Mouse (Mus musculus): Measurements from ENCODE around the gene Tor4a. TPM values are rescaled to one million over a fixed set of nuclear protein-coding genes. Genes with fewer than 3 reads are reported as not detected.

Gene Tor4a
- 14.6 and 20.3 TPM in 2 replicates for polyA plus RNA-seq (2015; fragmentation: Nextera tagmentation; extraction: Ambion mirVana)

GRCm38 (mm10) chr2:25196172-25196954, at the start of gene Tor4a:
Gene Tor4a (minus strand): TSS chr2:25196886.

GRCm38 (mm10) chr2:25242101-25242506, 45.4 kb upstream of the Tor4a start, which contains the start of the genes Rnf208 and Cysrt1:
Gene Rnf208 (plus strand): TSS chr2:25242255.
Gene Cysrt1 (minus strand): TSS chr2:25242452.

GRCm38 (mm10) chr2:25236614-25237013, 39.9 kb upstream of the Tor4a start, which contains the start of gene Rnf224:
Gene Rnf224 (minus strand): TSS chr2:25236787.

GRCm38 (mm10) chr2:25234050-25234449, 37.4 kb upstream of the Tor4a start, which contains the start of gene Slc34a3:
Gene Slc34a3 (minus strand): TSS chr2:25234364.

GRCm38 (mm10) chr2:25224492-25224765, 27.7 kb upstream of the Tor4a start, which contains the start of gene Tubb4b:
Gene Tubb4b (minus strand): TSS chr2:25224702.

GRCm38 (mm10) chr2:25218445-25218844, 21.8 kb upstream of the Tor4a start, which contains the start of gene Fam166a:
Gene Fam166a (plus strand): TSS chr2:25218745.

GRCm38 (mm10) chr2:25214444-25214843, 17.8 kb upstream of the Tor4a start, which contains the start of gene Stpg3:
Gene Stpg3 (minus strand): TSS chr2:25214637.

GRCm38 (mm10) chr2:25211121-25211670, 14.5 kb upstream of the Tor4a start, which contains the start of gene Nelfb:
Gene Nelfb (minus strand): TSS chr2:25211489.

GRCm38 (mm10) chr2:25180478-25180903, 16.2 kb downstream of the Tor4a start, which contains the start of gene Nrarp:
Gene Nrarp (plus strand): TSS chr2:25180758.

Other genes starting within 250 kb of the Tor4a start
- gene Zmynd19, start 247.1 kb downstream of the Tor4a start, polyA plus RNA-seq (2015; fragmentation: Nextera tagmentation; extraction: Ambion mirVana): 8.9 and 9.8 TPM in 2 replicates
- gene Dph7, start 234.5 kb downstream of the Tor4a start, polyA plus RNA-seq (2015; fragmentation: Nextera tagmentation; extraction: Ambion mirVana): 15.2 and 25.2 TPM in 2 replicates
- gene Mrpl41, start 221.8 kb downstream of the Tor4a start, polyA plus RNA-seq (2015; fragmentation: Nextera tagmentation; extraction: Ambion mirVana): 270 and 363 TPM in 2 replicates
- gene Pnpla7, start 220.9 kb downstream of the Tor4a start, polyA plus RNA-seq (2015; fragmentation: Nextera tagmentation; extraction: Ambion mirVana): 10.8 and 21.4 TPM in 2 replicates
- 54.6 and 57.0 TPM in 2 replicates for gene Nsmf, start 142.5 kb downstream of the Tor4a start, polyA plus RNA-seq (2015; fragmentation: Nextera tagmentation; extraction: Ambion mirVana)
- 0.36 and 0.76 TPM in 2 replicates for gene Entpd8, start 116.6 kb downstream of the Tor4a start, polyA plus RNA-seq (2015; fragmentation: Nextera tagmentation; extraction: Ambion mirVana)
- gene Noxa1, start 101.7 kb downstream of the Tor4a start, polyA plus RNA-seq (2015; fragmentation: Nextera tagmentation; extraction: Ambion mirVana): 0.17 TPM in 2 replicates
- 5.6 and 6.7 TPM in 2 replicates for gene Nrarp, start 16.1 kb downstream of the Tor4a start, polyA plus RNA-seq (2015; fragmentation: Nextera tagmentation; extraction: Ambion mirVana)
- 47.4 and 61.9 TPM in 2 replicates for gene Nelfb, start 14.6 kb upstream of the Tor4a start, polyA plus RNA-seq (2015; fragmentation: Nextera tagmentation; extraction: Ambion mirVana)
- gene Stpg3, start 17.8 kb upstream of the Tor4a start, polyA plus RNA-seq (2015; fragmentation: Nextera tagmentation; extraction: Ambion mirVana): not detected in 2 replicates
- 0.12 and 0.58 TPM in 2 replicates for gene Fam166a, start 21.9 kb upstream of the Tor4a start, polyA plus RNA-seq (2015; fragmentation: Nextera tagmentation; extraction: Ambion mirVana)
- gene Tubb4b, start 27.8 kb upstream of the Tor4a start, polyA plus RNA-seq (2015; fragmentation: Nextera tagmentation; extraction: Ambion mirVana): 217 and 219 TPM in 2 replicates
- 0.47 TPM in 1 of 2 replicates, not detected in the other for gene Slc34a3, start 37.5 kb upstream of the Tor4a start, polyA plus RNA-seq (2015; fragmentation: Nextera tagmentation; extraction: Ambion mirVana)
- gene Rnf224, start 39.9 kb upstream of the Tor4a start, polyA plus RNA-seq (2015; fragmentation: Nextera tagmentation; extraction: Ambion mirVana): not detected in 2 replicates
- gene Rnf208, start 45.4 kb upstream of the Tor4a start, polyA plus RNA-seq (2015; fragmentation: Nextera tagmentation; extraction: Ambion mirVana): 12.9 and 25.4 TPM in 2 replicates
- gene Cysrt1, start 45.6 kb upstream of the Tor4a start, polyA plus RNA-seq (2015; fragmentation: Nextera tagmentation; extraction: Ambion mirVana): 1.8 TPM in 1 of 2 replicates, not detected in the other
- 2.5 and 2.8 TPM in 2 replicates for gene AL732309.1, start 50.0 kb upstream of the Tor4a start, polyA plus RNA-seq (2015; fragmentation: Nextera tagmentation; extraction: Ambion mirVana)
- 61.5 and 81.2 TPM in 2 replicates for gene Tmem203, start 58.6 kb upstream of the Tor4a start, polyA plus RNA-seq (2015; fragmentation: Nextera tagmentation; extraction: Ambion mirVana)
- gene Tprn, start 65.7 kb upstream of the Tor4a start, polyA plus RNA-seq (2015; fragmentation: Nextera tagmentation; extraction: Ambion mirVana): 5.6 and 7.3 TPM in 2 replicates
- gene Ssna1, start 75.6 kb upstream of the Tor4a start, polyA plus RNA-seq (2015; fragmentation: Nextera tagmentation; extraction: Ambion mirVana): 157 and 205 TPM in 2 replicates
- 61.4 and 81.5 TPM in 2 replicates for gene Anapc2, start 75.6 kb upstream of the Tor4a start, polyA plus RNA-seq (2015; fragmentation: Nextera tagmentation; extraction: Ambion mirVana)
- gene Tmem210, start 91.3 kb upstream of the Tor4a start, polyA plus RNA-seq (2015; fragmentation: Nextera tagmentation; extraction: Ambion mirVana): not detected in 2 replicates
- gene Lrrc26, start 93.0 kb upstream of the Tor4a start, polyA plus RNA-seq (2015; fragmentation: Nextera tagmentation; extraction: Ambion mirVana): 0.11 TPM in 1 of 2 replicates, not detected in the other
- gene Grin1, start 122.3 kb upstream of the Tor4a start, polyA plus RNA-seq (2015; fragmentation: Nextera tagmentation; extraction: Ambion mirVana): 4.9 and 7.5 TPM in 2 replicates
- gene Man1b1, start 135.5 kb upstream of the Tor4a start, polyA plus RNA-seq (2015; fragmentation: Nextera tagmentation; extraction: Ambion mirVana): 47.2 and 52.7 TPM in 2 replicates
- gene Dpp7, start 159.5 kb upstream of the Tor4a start, polyA plus RNA-seq (2015; fragmentation: Nextera tagmentation; extraction: Ambion mirVana): 30.8 and 45.6 TPM in 2 replicates
- 40.5 and 44.9 TPM in 2 replicates for gene Uap1l1, start 168.8 kb upstream of the Tor4a start, polyA plus RNA-seq (2015; fragmentation: Nextera tagmentation; extraction: Ambion mirVana)
- 8.1 and 10.7 TPM in 2 replicates for gene Sapcd2, start 175.4 kb upstream of the Tor4a start, polyA plus RNA-seq (2015; fragmentation: Nextera tagmentation; extraction: Ambion mirVana)
- 13.6 and 20.3 TPM in 2 replicates for gene Entpd2, start 199.0 kb upstream of the Tor4a start, polyA plus RNA-seq (2015; fragmentation: Nextera tagmentation; extraction: Ambion mirVana)
- gene Npdc1, start 202.5 kb upstream of the Tor4a start, polyA plus RNA-seq (2015; fragmentation: Nextera tagmentation; extraction: Ambion mirVana): 93.9 and 115 TPM in 2 replicates
- gene Fut7, start 226.4 kb upstream of the Tor4a start, polyA plus RNA-seq (2015; fragmentation: Nextera tagmentation; extraction: Ambion mirVana): 0.14 and 0.22 TPM in 2 replicates
- gene Abca2, start 231.8 kb upstream of the Tor4a start, polyA plus RNA-seq (2015; fragmentation: Nextera tagmentation; extraction: Ambion mirVana): 4.9 and 6.6 TPM in 2 replicates

Data from adrenal gland, postnatal 0 days (tissue).